Comparison of ENCODE assay signal across 10 mouse cellular contexts in the genomic region with DNA sequence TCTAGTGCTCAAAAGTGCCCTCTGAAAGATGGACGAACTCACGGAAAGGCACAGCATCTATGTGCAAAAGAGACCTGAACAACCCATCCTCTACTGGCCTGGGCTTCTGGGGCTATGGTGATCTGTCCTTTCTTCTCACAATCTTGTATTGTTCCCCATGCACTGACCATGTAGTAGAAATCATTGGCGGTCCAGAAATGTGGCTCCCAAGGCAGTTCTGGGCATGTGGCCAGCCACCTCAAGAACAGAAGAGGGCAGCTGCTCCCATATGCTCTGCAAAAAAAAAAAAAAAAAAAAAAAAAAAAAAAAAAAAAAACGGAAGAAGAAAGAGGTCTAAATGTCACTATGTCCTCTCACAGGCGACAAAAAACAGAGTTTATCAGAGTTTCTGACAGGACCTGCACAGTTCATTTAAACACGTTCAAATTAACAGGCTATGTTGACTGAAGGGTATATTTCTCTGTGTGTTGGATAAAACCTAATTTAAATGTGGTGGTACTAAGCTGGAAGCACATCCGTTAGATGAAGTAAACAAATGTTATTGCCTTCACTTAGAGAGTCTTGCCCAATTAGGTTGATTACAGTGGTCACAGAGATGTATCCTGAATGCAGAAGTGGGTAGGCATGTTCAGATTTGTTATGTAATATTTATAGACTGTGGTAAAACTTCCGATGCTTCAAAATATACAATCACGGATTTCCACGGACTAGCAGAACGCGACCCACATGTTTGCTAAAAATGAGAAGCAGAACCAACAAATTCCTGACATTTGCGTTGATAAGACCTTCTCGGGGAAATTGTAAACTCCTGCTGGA.
DNase-seq lines count a peak whose midpoint lies in the region; ATAC-seq and TF ChIP-seq lines count a peak whose summit lies in the region.
"Had no signal": no experiment of that assay in that cellular context is flagged by ENCODE, and none has a peak within 500 bp of the region (broad histone marks: within the 10 kb centered on the region; RNA-seq: fewer than 3 reads in every experiment).

No protein-coding gene starts in this region.

- no peak overlapping the region for H3K4me3 ChIP-seq in forebrain, embryonic 14.5 days (ENCODE audit: low read depth, low read length)
- H3K4me3 ChIP-seq in forebrain, embryonic 12.5 days (replicated peaks) = no peak overlapping the region
- H3K4me3 ChIP-seq in stomach, postnatal 0 days (ENCODE audit: low read depth, low read length) = no peak overlapping the region
- H3K4me3 ChIP-seq: forebrain, embryonic 13.5 days; limb, embryonic 13.5 days had no signal

- no peak overlapping the region for H3K9ac ChIP-seq in forebrain, embryonic 14.5 days (ENCODE audit: low read length)
- H3K9ac ChIP-seq in forebrain, embryonic 12.5 days = no peak overlapping the region
- no peak overlapping the region for H3K9ac ChIP-seq in stomach, postnatal 0 days (ENCODE audit: low read length)
- H3K9ac ChIP-seq: forebrain, embryonic 13.5 days; limb, embryonic 13.5 days had no signal

- TF ChIP-seq EP300 in stomach, postnatal 0 days (optimal IDR thresholded peaks at IDR 0.05) = no peak

- no peak overlapping the region for H3K27ac ChIP-seq in forebrain, embryonic 14.5 days (ENCODE audit: low read depth, low read length)
- no peak overlapping the region for H3K27ac ChIP-seq in forebrain, embryonic 12.5 days
- no peak overlapping the region for H3K27ac ChIP-seq in stomach, postnatal 0 days (replicated peaks)
- H3K27ac ChIP-seq: forebrain, embryonic 13.5 days; limb, embryonic 13.5 days had no signal

- no peak for ATAC-seq in forebrain, embryonic 14.5 days
- ATAC-seq in forebrain, embryonic 12.5 days (ENCODE audit: low FRiP score) = no peak
- ATAC-seq in stomach, postnatal 0 days (ENCODE audit: low FRiP score, low TSS enrichment) = no peak
- ATAC-seq in erythroid progenitor cell, adult 5-6 weeks (replicated peaks; ENCODE audit: low FRiP score, poor library complexity, severe bottlenecking) = no peak
- ATAC-seq: forebrain, embryonic 13.5 days had no signal

- 0 out of 2 replicates have a peak, but pooled peaks cover 3% of the 10 kb centered on the region for H3K4me1 ChIP-seq in forebrain, embryonic 14.5 days (ENCODE audit: control insufficient read depth, insufficient read depth, low read length)
- H3K4me1 ChIP-seq in forebrain, embryonic 12.5 days = no peaks in the 10 kb centered on the region
- 0 out of 2 replicates have a peak, but pooled peaks cover 2% of the 10 kb centered on the region for H3K4me1 ChIP-seq in stomach, postnatal 0 days (replicated peaks; ENCODE audit: control insufficient read depth, insufficient read depth)

- no peak for TF ChIP-seq CTCF in stomach, postnatal 0 days (IDR thresholded peaks at IDR 0.05; ENCODE audit: low read depth)

- intact Hi-C loops in left cerebral cortex, postnatal 25 days (cut with DNase I) = no loop called here

- H3K4me2 ChIP-seq in forebrain, embryonic 14.5 days (ENCODE audit: low read length) = no peak overlapping the region
- H3K4me2 ChIP-seq in forebrain, embryonic 12.5 days = no peak overlapping the region
- no peak overlapping the region; the same call in 1 of the 2 replicates for H3K4me2 ChIP-seq in stomach, postnatal 0 days (replicated peaks; ENCODE audit: low read depth)
- H3K4me2 ChIP-seq: forebrain, embryonic 13.5 days; limb, embryonic 13.5 days had no signal

- H3K9me3 ChIP-seq in forebrain, embryonic 14.5 days (replicated peaks; ENCODE audit: control insufficient read depth, low read length) = no peaks in the 10 kb centered on the region
- no peaks in the 10 kb centered on the region for H3K9me3 ChIP-seq in forebrain, embryonic 12.5 days
- no peaks in the 10 kb centered on the region for H3K9me3 ChIP-seq in stomach, postnatal 0 days (ENCODE audit: control insufficient read depth, low read length)
- H3K9me3 ChIP-seq: forebrain, embryonic 13.5 days had no signal

- peak; percentile 45 for DNase-seq in forebrain, embryonic 14.5 days (ENCODE audit: low spot score)
- peak; percentile 24 for DNase-seq in right cerebral cortex, postnatal 14 days
- DNase-seq in right cerebral cortex, adult 18-20 months = no peak
- DNase-seq in heart, postnatal 4 days = peak; percentile 83
- DNase-seq in stomach, postnatal 0 days (ENCODE audit: low spot score) = peak; percentile 26
- DNase-seq in left cerebral cortex, postnatal 25 days (ENCODE audit: low spot score in 2 of 2) = no peak

- H3K27me3 ChIP-seq in forebrain, embryonic 14.5 days (replicated peaks; ENCODE audit: control insufficient read depth, insufficient read depth, low read length) = no peaks in the 10 kb centered on the region
- H3K27me3 ChIP-seq in forebrain, embryonic 12.5 days = no peaks in the 10 kb centered on the region
- H3K27me3 ChIP-seq in stomach, postnatal 0 days (ENCODE audit: control insufficient read depth, insufficient read depth, low read length) = no peaks in the 10 kb centered on the region
- H3K27me3 ChIP-seq: forebrain, embryonic 13.5 days; limb, embryonic 13.5 days had no signal

- 75% methylated on average over 14 of the region's 14 CpGs for WGBS in forebrain, embryonic 14.5 days
- 86% methylated on average over 14 of the region's 14 CpGs for WGBS in forebrain, embryonic 12.5 days
- WGBS in stomach, postnatal 0 days = 31% methylated on average over 14 of the region's 14 CpGs

- no peaks in the 10 kb centered on the region for H3K36me3 ChIP-seq in forebrain, embryonic 14.5 days (ENCODE audit: control insufficient read depth, insufficient read depth, low read length)
- no peaks in the 10 kb centered on the region for H3K36me3 ChIP-seq in forebrain, embryonic 12.5 days (replicated peaks)
- no peaks in the 10 kb centered on the region for H3K36me3 ChIP-seq in stomach, postnatal 0 days (ENCODE audit: control insufficient read depth, insufficient read depth, low read length)
- H3K36me3 ChIP-seq: limb, embryonic 13.5 days had no signal

Comparison
In these comparisons a context has a peak if more than half of its experiments do, and no peak if none do; other contexts are left out.
1. DNase-seq: peak in forebrain, embryonic 14.5 days (single experiment), right cerebral cortex, postnatal 14 days (single experiment), heart, postnatal 4 days (single experiment) and stomach, postnatal 0 days (single experiment); none in right cerebral cortex, adult 18-20 months (single experiment) and left cerebral cortex, postnatal 25 days (0 of 2).